Mouse (Mus musculus) E14TG2a.4 (cell line): ENCODE data around the gene Gm10097.

Experiments used
- CTCF ChIP-seq: conservative IDR thresholded peaks from 2 replicates; pipeline ENCODE4 v1.5.1; 2014; ENCODE audit warnings: low read length
- POU5F1 ChIP-seq: IDR thresholded peaks from 2 replicates; pipeline ENCODE4 v1.6.1; 2014; ENCODE audit warnings: low read length, borderline replicate concordance

GRCm38 (mm10) chr10:5096996-5097753 is 28.2 kb downstream of the Gm10097 start:
- TF ChIP-seq CTCF (no peak), POU5F1 (no peak)
